Mouse (Mus musculus) neural tube, embryonic 12.5 days (tissue): ENCODE results near the gene Timm10b. TPM values are rescaled to one million over a fixed set of nuclear protein-coding genes. Genes with fewer than 3 reads are reported as not detected.

ENCODE experiments used
- ATAC-seq: fragments of 200-750 bp; cut with Nextera tagmentation; 2 replicates; pipeline ENCODE4 v1.8.0; 2017; ENCODE audit warnings: low read depth, mild to moderate bottlenecking, moderate TSS enrichment, moderate library complexity; ENCODE audit not compliant: low FRiP score
- H3K27ac ChIP-seq: fragments of 300-500 bp; sonication (generic); 2 replicates; pipeline ENCODE4 v1.5.1; 2016
- H3K27me3 ChIP-seq: fragments of 300-500 bp; sonication (generic); replicated peaks from 2 replicates; pipeline ENCODE4 v1.6.1; 2016; ENCODE audit warnings: mild to moderate bottlenecking
- H3K36me3 ChIP-seq: fragments of 300-500 bp; sonication (generic); 2 replicates; pipeline ENCODE4 v1.6.1; 2016; ENCODE audit warnings: mild to moderate bottlenecking
- H3K4me1 ChIP-seq: fragments of 300-500 bp; sonication (generic); 2 replicates; pipeline ENCODE4 v1.6.1; 2016
- H3K4me2 ChIP-seq: fragments of 300-500 bp; sonication (generic); replicated peaks from 2 replicates; pipeline ENCODE4 v1.6.1; 2016; ENCODE audit warnings: mild to moderate bottlenecking
- H3K4me3 ChIP-seq: fragments of 300-500 bp; sonication (generic); 2 replicates; pipeline ENCODE4 v1.5.1; 2016
- H3K9ac ChIP-seq: fragments of 300-500 bp; sonication (generic); 2 replicates; pipeline ENCODE4 v1.6.1; 2016; ENCODE audit warnings: mild to moderate bottlenecking
- H3K9me3 ChIP-seq: fragments of 300-500 bp; sonication (generic); 2 replicates; pipeline ENCODE4 v1.6.1; 2016; ENCODE audit warnings: mild to moderate bottlenecking
- WGBS: fragments of 180-500 bp; shearing (Covaris S2); methylation state at CpG from one replicate; pipeline ENCODE4 v1.1.7; 2016; 5-methylcytosine and 5-hydroxymethylcytosine counted together
- polyA plus RNA-seq: library from polyadenylated mRNA; unstranded; fragments of >200 nt; fragmentation: Nextera tagmentation; extraction: Ambion mirVana; gene quantifications from 2 replicates; pipeline ENCODE4 v1.2.1, GENCODE M21; 2016

Gene Timm10b
- polyA plus RNA-seq, result 140 and 160 TPM in 2 replicates

- no peak for ATAC-seq
- WGBS, result 0% methylated on average over 2 of the region's 2 CpGs
Measured at GRCm38 (mm10) chr7:105639756-105640155, at the start of gene Timm10b. Timm10b (plus strand) TSS chr7:105640056.

GRCm38 (mm10) chr7:105590097-105590496, 49.8 kb upstream of the Timm10b start:
- H3K4me2 ChIP-seq, result no peak overlapping the region
- H3K4me1 ChIP-seq, result no peaks in the 10 kb centered on the region
- no peak overlapping the region for H3K9ac ChIP-seq
- no peak overlapping the region for H3K4me3 ChIP-seq
- no peaks in the 10 kb centered on the region for H3K27me3 ChIP-seq
- 33% methylated on average over 7 of the region's 7 CpGs for whole genome bisulfite sequencing
- H3K9me3 ChIP-seq, result no peaks in the 10 kb centered on the region
- no peaks in the 10 kb centered on the region for H3K36me3 ChIP-seq
- ATAC-seq, result no peak
- no peak overlapping the region for H3K27ac ChIP-seq

More at GRCm38 (mm10) chr7:105639756-105640155, at the start of gene Timm10b:
- Histone ChIP-seq H3K9ac (peak within 1 kb of the TSS; percentile 72), H3K4me3 (peak within 1 kb of the TSS; percentile 61), H3K27ac (peak within 1 kb of the TSS; percentile 17; the same call in 1 of the 2 replicates), H3K36me3 (peaks cover 33% of the 10 kb centered on the region), H3K27me3 (no peaks in the 10 kb centered on the region), H3K9me3 (no peaks in the 10 kb centered on the region), H3K4me1 (peaks cover 24% of the 10 kb centered on the region), H3K4me2 (peak within 1 kb of the TSS; percentile 77)

- WGBS, result 40% methylated on average over 9 of the region's 9 CpGs
- H3K4me1 ChIP-seq, result no peaks in the 10 kb centered on the region
- ATAC-seq, result peak; percentile 75; the same call in 1 of the 2 replicates
- no peak overlapping the region for H3K4me3 ChIP-seq
- no peak overlapping the region for H3K4me2 ChIP-seq
- no peaks in the 10 kb centered on the region for H3K27me3 ChIP-seq
- H3K36me3 ChIP-seq, result no peaks in the 10 kb centered on the region
- no peak overlapping the region for H3K9ac ChIP-seq
- 0 out of 2 replicates have a peak, but pooled peaks cover 4% of the 10 kb centered on the region for H3K9me3 ChIP-seq
- H3K27ac ChIP-seq, result no peak overlapping the region
Measured at GRCm38 (mm10) chr7:105602860-105603623, 36.8 kb upstream of the Timm10b start.

GRCm38 (mm10) chr7:105608467-105608866, 31.4 kb upstream of the Timm10b start:
- H3K27me3 ChIP-seq, result no peaks in the 10 kb centered on the region
- H3K9ac ChIP-seq, result no peak overlapping the region
- H3K27ac ChIP-seq, result no peak overlapping the region
- peaks cover 38% of the 10 kb centered on the region for H3K36me3 ChIP-seq
- H3K9me3 ChIP-seq, result 0 out of 2 replicates have a peak, but pooled peaks cover 4% of the 10 kb centered on the region
- no peaks in the 10 kb centered on the region for H3K4me1 ChIP-seq
- WGBS, result 89% methylated on average over 3 of the region's 3 CpGs
- no peak overlapping the region for H3K4me3 ChIP-seq
- no peak for ATAC-seq
- no peak overlapping the region for H3K4me2 ChIP-seq

GRCm38 (mm10) chr7:105611767-105612166, 28.1 kb upstream of the Timm10b start:
- Histone ChIP-seq H3K4me1 (no peaks in the 10 kb centered on the region), H3K4me3 (no peak overlapping the region), H3K27me3 (no peaks in the 10 kb centered on the region), H3K9me3 (no peaks in the 10 kb centered on the region), H3K27ac (no peak overlapping the region), H3K9ac (no peak overlapping the region), H3K36me3 (peaks cover 70% of the 10 kb centered on the region), H3K4me2 (no peak overlapping the region)
- 100% methylated on average over 1 of the region's 1 CpGs for WGBS
- no peak for ATAC-seq

- Histone ChIP-seq H3K4me2 (no peak overlapping the region), H3K9ac (no peak overlapping the region), H3K27me3 (no peaks in the 10 kb centered on the region), H3K36me3 (peaks cover 97% of the 10 kb centered on the region), H3K27ac (no peak overlapping the region), H3K4me1 (no peaks in the 10 kb centered on the region), H3K4me3 (no peak overlapping the region), H3K9me3 (no peaks in the 10 kb centered on the region)
- no peak for ATAC-seq
- WGBS, result 90% methylated on average over 1 of the region's 1 CpGs
Measured at GRCm38 (mm10) chr7:105614400-105614799, 25.5 kb upstream of the Timm10b start.

GRCm38 (mm10) chr7:105615720-105616119, 24.1 kb upstream of the Timm10b start:
- Histone ChIP-seq H3K9ac (no peak overlapping the region), H3K4me3 (no peak overlapping the region), H3K27ac (no peak overlapping the region), H3K4me1 (no peaks in the 10 kb centered on the region), H3K4me2 (no peak overlapping the region), H3K9me3 (no peaks in the 10 kb centered on the region), H3K27me3 (no peaks in the 10 kb centered on the region), H3K36me3 (peaks cover 98% of the 10 kb centered on the region)
- WGBS, result 83% methylated on average over 1 of the region's 1 CpGs
- no peak for ATAC-seq

GRCm38 (mm10) chr7:105616561-105616960, 23.3 kb upstream of the Timm10b start:
- no peaks in the 10 kb centered on the region for H3K27me3 ChIP-seq
- 89% methylated on average over 6 of the region's 6 CpGs for WGBS
- no peak for ATAC-seq
- no peak overlapping the region for H3K4me3 ChIP-seq
- no peaks in the 10 kb centered on the region for H3K9me3 ChIP-seq
- no peak overlapping the region for H3K4me2 ChIP-seq
- no peaks in the 10 kb centered on the region for H3K4me1 ChIP-seq
- peaks cover 98% of the 10 kb centered on the region for H3K36me3 ChIP-seq
- no peak overlapping the region for H3K27ac ChIP-seq
- H3K9ac ChIP-seq, result no peak overlapping the region

- H3K27me3 ChIP-seq, result no peaks in the 10 kb centered on the region
- H3K9ac ChIP-seq, result no peak overlapping the region
- peaks cover 98% of the 10 kb centered on the region for H3K36me3 ChIP-seq
- H3K4me1 ChIP-seq, result no peaks in the 10 kb centered on the region
- no peak overlapping the region for H3K27ac ChIP-seq
- no peak overlapping the region for H3K4me2 ChIP-seq
- 95% methylated on average over 22 of the region's 22 CpGs for WGBS
- no peaks in the 10 kb centered on the region for H3K9me3 ChIP-seq
- ATAC-seq, result no peak
- H3K4me3 ChIP-seq, result no peak overlapping the region
Measured at GRCm38 (mm10) chr7:105617810-105618209, 22.0 kb upstream of the Timm10b start.

GRCm38 (mm10) chr7:105619701-105620100, 20.2 kb upstream of the Timm10b start:
- H3K27ac ChIP-seq, result no peak overlapping the region
- ATAC-seq, result no peak
- no peak overlapping the region for H3K4me3 ChIP-seq
- H3K9me3 ChIP-seq, result no peaks in the 10 kb centered on the region
- H3K4me2 ChIP-seq, result no peak overlapping the region
- H3K36me3 ChIP-seq, result peaks cover 98% of the 10 kb centered on the region
- no peak overlapping the region for H3K9ac ChIP-seq
- WGBS, result 90% methylated on average over 3 of the region's 3 CpGs
- no peaks in the 10 kb centered on the region for H3K27me3 ChIP-seq
- H3K4me1 ChIP-seq, result no peaks in the 10 kb centered on the region

- H3K4me2 ChIP-seq, result no peak overlapping the region
- no peaks in the 10 kb centered on the region for H3K9me3 ChIP-seq
- H3K9ac ChIP-seq, result no peak overlapping the region
- ATAC-seq, result no peak
- H3K4me1 ChIP-seq, result no peaks in the 10 kb centered on the region
- H3K27me3 ChIP-seq, result no peaks in the 10 kb centered on the region
- 90% methylated on average over 4 of the region's 4 CpGs for WGBS
- H3K4me3 ChIP-seq, result no peak overlapping the region
- no peak overlapping the region for H3K27ac ChIP-seq
- H3K36me3 ChIP-seq, result peaks cover 93% of the 10 kb centered on the region
Measured at GRCm38 (mm10) chr7:105621053-105621452, 18.8 kb upstream of the Timm10b start.

GRCm38 (mm10) chr7:105621646-105622292, 18.1 kb upstream of the Timm10b start:
- H3K4me2 ChIP-seq, result no peak overlapping the region
- ATAC-seq, result no peak
- H3K27me3 ChIP-seq, result no peaks in the 10 kb centered on the region
- WGBS, result 85% methylated on average over 8 of the region's 8 CpGs
- H3K36me3 ChIP-seq, result peaks cover 87% of the 10 kb centered on the region
- H3K4me3 ChIP-seq, result no peak overlapping the region
- H3K4me1 ChIP-seq, result no peaks in the 10 kb centered on the region
- H3K9me3 ChIP-seq, result no peaks in the 10 kb centered on the region
- no peak overlapping the region for H3K27ac ChIP-seq
- no peak overlapping the region for H3K9ac ChIP-seq
